Mouse (Mus musculus) adrenal gland, adult 2 months (tissue): ENCODE data around the gene Rnf186. TPM values are rescaled to one million over a fixed set of nuclear protein-coding genes. Genes with fewer than 3 reads are reported as not detected.

Experiments
- DNase-seq: peaks from one replicate; pipeline ENCODE4 v3.0.0; 2021
- long read RNA-seq: library from polyadenylated mRNA; stranded (forward); transcript quantifications from one replicate; pipeline ENCODE4 v2.0.0, GENCODE M21; 2021
- polyA plus RNA-seq: library from polyadenylated mRNA; depleted of rRNA; stranded (reverse); fragments of >200 nt; gene quantifications from 2 replicates; pipeline ENCODE4 v1.2.3, GENCODE M21; 2012; rRNA removed
- total RNA-seq, 2 experiments: library from RNA; stranded (reverse); gene quantifications; 2 replicates each; pipeline ENCODE4 v1.2.3; 2021

Rnf186 gene
- not detected for total RNA-seq
- 0.10 TPM in 1 of 2 replicates, not detected in the other for polyA plus RNA-seq
- long read RNA-seq = 0 reads

DNA sequence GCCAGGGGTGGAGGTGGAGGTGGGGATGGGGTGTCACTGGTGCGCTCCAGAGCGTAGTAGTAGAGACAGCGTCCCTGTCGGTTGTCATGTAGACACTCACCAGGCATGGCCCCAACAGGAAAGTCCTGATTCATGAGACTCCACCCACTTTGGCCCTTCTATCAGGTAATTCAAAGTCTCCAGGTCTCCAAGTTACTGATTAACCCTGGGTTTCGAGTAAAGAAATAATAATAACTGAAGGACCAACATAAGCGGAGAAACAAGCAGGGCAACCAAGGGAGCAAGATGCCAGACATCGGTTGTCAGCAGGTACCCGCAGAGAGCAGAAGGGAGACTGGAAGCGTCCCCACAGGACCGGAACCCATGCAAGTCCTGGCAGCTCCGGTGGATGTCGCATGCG lies at the start of gene Rnf186:
TSS of gene Rnf186 (plus strand) at position 247 of the 400 bp plus-strand sequence.
- no peak for DNase-seq

DNA sequence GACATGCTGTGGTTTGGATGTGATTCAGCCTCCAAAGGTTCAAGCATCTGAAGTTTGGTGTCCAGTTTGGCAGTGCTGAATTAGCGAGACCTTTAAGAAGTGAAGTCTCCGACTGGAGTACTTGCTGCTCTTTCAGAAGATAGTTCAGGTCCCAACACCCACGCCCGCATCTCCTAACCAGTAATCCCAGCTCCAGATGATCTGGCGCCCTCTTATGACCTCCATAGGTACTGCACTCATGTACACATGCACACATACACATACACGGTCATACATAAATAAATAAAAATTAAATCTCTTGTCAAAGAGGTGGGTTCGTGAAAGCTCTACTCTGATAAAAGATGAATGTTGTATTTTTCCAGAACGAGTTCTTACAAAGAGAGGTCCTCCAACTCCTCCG lies 49.6 kb upstream of the Rnf186 start:
- DNase-seq = no peak

DNA sequence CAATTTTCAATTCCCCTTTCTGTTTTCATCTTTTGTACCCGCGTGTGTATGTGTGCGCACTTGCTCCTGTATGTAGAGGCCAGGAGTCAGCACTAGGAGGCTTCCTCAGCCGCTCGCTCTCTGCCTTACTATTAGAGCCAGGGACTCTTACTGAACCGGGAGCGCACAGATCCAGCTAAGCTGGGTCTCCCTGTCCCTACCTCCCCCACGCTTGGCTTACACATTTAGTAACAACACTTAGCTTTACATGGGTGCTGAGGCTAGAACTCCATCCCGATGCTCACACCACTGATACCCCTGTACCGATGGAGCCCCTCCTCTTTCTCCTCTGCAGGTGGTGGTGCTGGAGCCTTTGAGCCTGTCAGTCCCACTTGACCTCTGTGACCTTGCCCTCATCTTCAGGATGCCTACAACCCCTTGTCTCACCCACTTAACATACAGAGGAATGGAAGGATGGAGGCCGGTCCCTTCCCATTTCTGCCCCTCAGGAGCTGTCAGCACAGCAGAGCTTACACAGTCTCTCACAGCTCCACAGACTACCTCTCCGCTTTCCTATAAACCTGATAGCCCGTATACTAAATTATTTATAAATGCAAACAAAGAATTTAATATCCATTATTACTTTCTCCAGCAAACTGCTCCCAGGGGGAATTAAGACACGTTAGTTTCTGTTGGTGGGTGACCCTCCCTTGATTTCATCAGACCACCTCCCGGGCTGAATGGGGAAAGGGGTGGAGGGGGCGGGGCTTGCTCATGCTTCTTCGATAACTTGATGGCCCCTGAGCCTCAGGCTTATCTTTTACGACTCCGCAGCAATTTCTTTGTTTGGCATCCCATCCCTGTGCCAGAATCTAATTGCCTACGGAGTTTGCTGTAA lies 45.4 kb upstream of the Rnf186 start:
- DNase-seq = no peak

DNA sequence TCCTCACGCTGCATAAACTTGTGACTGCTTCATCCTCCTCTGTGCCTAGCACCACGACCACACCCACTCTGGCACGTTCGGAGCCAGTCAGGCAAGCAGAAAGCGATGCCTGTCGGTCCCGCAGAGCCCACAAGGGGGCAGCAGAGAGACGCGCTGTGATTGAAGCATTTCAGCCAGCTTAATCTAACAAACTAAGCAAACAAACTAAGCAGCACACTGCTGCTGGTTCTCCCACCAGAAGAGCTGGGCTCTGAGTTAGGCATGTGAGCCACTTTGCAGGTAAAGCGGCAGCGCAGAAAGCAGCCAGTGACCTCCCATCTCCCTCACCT lies 44.8 kb upstream of the Rnf186 start:
- DNase-seq = peak; percentile 93

DNA sequence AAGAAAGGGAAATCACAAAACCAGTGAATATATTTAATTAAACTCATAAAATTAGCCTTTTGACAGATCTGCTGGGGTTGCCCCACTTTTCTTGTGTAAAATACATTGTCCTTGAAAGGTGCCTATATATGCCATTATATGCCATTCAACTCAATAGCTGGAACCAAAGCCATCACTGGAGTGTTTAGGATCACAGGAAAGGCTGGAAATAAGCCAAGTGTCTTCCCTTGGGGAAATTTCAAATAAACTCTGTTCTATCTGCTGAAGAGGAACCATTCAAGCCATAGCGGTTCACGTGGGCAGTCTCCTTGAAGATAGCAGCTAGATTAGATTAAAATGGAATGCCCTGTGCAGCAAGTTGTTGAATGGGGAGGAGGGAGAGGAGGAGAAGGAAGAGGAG lies 41.4 kb upstream of the Rnf186 start:
- DNase-seq = no peak

DNA sequence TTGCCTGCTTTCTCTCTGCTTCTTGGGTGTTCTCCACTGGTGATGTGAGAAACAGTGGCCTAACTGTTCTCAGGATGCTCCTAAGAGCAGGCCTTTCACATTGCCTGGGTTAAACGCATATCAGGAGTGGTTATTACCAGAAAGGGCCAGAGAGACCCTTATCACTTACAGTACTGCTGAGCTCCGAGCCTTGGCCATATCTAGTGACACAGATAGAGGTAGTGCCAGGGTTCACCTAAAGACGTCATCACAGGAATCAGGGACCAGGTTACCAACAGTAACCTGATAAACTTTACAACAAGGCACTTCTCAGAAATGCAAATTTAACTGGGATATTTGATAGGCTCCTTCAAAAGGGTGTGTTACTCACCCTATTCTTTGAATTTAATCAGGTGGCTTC lies 33.0 kb upstream of the Rnf186 start:
- no peak for DNase-seq

DNA sequence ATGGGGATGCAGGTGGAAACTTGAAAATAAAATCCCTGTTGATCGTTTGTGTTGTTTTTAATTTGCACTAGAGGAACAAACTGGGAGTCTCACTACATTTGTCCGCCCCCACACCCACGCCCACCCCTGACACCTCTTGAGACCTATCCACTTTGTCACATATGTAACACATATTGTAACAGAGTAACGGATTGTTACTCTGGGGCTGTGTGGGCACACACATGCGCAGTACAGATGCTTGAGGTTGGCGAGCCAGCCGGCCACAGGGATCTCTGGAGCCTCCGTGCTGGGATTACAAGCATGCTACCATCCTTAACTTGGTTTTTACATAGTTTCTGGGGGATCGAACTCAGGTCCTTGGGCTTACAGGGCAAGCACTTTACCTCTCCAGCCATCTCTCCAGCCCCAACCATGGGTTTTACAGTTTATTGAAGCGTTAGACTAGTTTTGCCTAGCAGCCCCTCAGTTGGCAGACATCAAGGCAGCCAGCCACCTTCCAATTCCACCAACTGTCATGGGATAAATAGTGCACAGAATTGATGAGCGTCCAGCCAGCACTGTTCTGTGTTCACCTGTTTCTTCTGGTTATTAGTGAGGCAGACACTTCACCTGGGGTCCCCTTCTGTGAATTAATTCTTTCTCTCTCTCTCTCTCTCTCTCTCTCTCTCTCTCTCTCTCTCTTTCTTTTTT lies 32.3 kb upstream of the Rnf186 start:
- no peak for DNase-seq

DNA sequence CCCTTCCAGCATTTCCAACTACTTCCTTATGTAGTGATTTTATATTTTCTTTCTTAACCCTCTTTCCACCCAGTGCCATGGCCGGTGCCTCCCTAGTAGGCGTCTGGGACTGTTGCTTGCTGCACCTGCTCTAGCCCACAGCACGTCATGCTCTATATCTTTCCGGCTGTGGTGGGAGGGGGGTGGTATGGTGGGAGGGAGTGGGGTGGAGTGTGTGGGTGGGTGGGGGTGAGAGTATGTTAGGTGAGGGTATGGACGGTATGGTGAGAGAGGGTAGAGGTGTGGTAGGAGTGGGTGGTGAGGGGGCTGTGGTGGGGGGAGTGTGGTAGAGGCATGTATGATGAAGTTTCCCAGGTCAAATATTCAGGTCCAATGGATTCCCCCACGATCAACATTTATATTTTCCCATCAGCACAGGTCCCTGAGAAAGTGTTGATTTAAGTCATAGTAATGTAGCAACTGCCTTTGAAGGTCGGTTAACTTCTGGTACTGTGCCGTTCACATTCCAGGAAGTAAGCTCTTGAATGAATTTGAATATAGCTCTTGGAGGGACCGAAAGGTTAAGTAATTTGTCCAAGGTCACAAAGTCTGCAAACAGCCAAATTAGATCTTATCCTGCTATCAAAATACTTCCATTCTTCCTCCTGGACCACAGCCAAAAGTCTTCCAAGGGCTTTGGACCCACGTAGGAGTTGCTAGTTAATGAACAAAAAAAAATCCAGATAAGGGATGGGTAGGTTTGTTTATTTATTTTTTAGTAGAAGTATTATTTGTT lies 28.2 kb upstream of the Rnf186 start:
- DNase-seq = no peak

DNA sequence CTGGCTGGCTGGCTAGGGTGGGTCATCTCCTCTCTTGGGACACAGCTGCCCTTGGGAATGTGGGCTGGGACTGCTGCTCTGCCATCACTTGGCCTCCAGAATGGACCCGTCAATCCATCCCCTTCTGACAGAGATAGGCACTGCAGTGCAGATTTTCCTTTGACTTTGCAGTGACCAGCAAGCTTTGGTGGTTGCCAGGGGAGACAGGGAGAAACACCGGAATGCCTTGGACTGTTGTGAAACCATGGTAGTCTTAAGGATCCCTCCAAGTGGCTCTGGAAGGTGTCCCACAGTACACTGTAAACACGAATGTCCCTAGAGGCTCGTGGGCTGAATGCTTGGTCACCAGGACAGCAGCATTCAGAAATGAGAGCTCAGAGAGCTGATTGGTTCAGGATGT lies 27.4 kb upstream of the Rnf186 start:
- DNase-seq = no peak

DNA sequence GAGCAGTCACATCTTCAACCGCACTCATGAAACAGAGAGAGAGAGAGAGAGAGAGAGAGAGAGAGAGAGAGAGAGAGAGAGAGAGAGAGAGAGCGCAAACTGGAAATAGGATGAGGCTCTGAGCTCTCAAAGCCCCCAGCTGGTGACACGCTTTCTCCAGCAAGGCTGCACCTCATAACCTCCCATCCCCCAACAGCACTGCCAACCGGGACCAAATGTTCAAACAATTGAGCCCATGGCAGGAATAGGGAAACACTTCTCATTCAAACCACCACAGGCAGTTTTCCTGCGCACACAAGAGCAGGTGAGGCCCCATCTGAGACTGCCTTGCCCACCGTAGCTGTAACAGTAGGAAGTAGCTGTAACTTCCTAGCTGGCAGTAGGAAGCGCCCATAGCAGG lies 25.5 kb upstream of the Rnf186 start:
- no peak for DNase-seq

DNA sequence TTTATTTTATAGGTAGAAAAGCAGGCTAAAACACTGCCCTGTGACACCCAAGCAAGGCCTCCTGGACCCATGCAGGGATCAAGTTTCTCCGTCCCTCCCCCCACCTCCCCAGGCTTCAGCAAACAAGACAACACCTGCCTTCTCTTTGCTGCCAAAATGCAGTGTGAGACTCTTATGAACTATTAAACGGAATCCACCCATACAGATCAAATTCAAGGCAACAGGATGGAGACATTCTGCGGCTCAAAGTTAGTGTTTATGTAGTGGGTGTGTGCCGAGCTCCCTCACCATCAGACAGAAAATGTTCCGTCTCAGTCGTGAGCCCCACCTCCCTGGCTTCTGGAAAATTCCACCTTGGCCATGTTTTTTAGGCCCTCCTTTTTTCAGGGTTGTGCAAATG lies 24.9 kb upstream of the Rnf186 start:
- no peak for DNase-seq

DNA sequence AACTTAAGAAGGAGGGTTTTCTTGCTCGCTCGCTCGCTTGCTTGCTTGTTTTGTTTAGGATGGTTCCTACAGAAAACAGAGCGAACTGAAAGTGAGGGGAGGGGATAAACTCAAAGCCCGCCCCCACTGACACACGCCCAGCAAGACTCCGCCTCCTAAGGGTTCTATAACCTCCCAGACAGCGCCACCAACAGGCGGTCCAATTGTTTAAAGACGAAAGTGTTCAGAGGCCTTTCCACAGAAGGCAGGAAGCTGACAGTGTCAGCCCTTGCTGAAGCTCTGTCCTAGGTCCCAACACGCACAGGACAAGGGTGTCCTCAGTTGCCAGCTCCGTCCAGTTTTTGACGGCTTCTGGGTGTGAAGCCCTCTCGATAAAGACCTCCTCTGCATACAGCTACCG lies 23.2 kb upstream of the Rnf186 start:
- peak; percentile 74 for DNase-seq

DNA sequence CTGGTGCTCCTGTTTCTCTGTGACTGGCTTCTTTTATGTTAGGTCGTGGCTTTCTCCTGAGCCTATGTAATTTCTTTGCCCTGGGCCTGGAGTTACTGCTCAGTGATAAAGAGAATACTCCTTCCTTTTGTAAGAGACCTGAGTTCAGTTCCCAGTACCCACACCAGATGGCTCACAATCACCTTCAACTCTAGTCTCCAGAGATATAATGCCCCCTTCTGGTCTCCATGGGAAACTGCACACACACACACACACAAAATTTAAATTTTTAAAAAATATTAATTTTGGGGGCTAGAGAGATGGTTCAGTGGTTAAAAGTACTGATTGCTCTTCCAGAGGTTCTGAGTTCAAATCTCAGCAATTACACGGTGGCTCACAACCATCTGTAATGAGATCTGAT lies 18.7 kb upstream of the Rnf186 start:
- no peak for DNase-seq

DNA sequence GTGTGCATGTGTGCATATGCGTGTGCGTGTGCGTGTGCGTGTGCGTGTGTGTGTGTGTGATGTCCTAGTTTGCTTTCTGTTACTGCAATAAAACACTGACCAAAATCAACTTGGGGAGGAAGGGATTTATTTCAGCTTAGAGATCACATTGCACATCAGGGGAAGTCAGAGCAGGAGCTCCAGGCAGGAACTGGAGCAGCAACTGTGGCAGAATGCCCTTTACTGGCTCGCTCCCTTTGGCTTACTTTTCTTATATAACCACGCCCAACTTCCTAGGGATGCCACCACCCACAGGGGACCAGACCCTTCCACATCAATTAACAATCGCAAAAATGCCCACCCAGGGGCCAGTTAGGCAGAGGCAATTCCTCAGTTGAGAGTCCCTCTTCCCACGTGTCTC lies 8.3 kb upstream of the Rnf186 start:
- no peak for DNase-seq

DNA sequence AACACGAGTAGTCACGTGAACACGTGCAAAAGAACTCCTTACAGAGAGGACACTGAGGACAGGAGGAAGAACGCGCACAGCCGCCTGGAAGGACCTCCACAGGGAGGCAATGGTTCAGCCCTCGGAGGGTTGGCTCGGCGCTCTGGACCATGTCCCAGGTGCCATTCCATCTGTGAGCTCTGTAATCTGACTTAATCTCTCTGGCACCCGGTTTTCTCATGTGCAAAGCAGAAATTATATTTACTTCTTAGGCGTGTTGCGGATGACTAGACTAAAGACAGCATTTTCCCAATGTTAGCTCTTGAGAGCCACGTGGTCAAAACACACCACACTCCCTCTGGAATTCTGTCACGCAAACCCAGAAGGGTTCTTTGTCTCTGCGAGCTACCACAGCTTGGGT lies 7.8 kb upstream of the Rnf186 start:
- DNase-seq = no peak

DNA sequence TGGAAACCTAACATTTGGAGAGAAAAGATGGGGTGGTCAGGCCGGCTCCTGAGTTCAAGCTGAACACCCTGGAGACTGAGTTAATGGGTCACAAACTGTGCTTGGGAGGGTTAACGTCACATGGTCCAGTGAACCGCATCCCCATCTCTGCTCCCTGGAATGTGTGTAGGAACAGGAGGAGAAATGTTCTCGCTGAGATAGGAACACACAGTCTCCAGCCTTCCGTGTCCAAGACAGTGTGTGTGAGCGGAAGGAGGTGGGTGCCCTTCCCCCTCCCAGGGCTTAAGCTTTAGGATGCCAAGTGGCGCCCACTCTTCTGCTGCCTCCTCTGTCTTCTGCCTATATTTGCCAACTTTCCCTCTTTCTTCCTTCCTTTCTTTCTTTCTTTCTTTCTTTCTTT lies 7.0 kb upstream of the Rnf186 start:
- DNase-seq = no peak

DNA sequence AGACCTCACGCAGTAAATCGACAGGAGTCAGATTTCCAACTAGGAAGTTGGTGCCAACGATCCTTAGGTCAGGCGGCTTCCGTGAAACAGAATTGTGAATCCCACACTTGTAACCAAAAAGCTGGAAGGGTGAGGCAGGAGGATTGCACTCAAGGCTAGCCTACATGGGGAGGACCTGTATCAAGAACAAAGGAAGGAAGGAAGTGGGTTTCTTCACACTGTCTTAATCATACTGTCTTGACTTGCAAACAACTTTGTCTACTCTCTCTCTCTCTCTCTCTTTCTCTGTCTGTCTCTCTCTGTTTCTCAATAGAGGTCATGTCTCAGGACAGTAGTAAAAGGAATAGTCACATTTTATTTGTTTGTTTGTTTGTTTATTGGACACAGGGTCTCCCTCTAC lies 4.2 kb upstream of the Rnf186 start:
- no peak for DNase-seq

DNA sequence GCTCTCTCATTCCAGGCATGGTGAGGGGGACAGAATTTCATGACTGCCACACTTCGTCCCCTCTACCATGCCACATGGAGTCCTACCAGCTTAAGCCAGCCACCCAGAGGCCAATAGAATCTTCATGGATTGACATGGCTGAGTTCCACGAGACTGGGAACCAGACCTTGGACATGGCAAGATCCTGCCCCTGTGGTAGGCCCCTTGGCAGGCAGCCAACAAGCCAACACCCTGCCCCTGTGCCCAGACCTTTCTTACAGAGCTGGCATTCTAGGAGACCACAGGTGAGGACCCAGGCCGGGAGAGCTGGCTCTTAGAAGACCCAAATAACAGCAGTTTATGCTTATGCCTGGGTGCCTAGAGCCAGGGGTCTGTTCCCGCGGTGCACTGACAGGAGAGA lies 1.0 kb upstream of the Rnf186 start:
- DNase-seq = no peak

DNA sequence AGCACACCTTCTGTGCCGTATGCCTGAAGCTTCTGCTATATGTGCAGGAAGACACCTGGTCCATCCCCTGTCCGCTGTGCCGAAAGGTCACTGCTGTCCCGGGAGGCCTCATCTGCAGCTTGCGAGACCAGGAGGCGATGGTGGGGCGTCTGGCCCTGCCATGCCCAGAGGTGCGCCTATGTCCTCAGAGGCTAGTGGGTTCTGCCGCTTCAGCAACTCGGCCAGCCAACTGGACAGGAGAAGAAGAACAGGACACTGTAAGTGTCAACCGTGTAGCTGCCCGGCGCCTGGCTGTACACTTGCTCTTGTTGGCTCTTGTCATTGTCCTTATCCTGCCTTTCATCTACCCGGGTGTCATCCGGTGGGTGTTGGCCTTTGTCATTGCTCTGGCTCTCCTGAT lies 573 bp downstream of the Rnf186 start:
- no peak for DNase-seq

DNA sequence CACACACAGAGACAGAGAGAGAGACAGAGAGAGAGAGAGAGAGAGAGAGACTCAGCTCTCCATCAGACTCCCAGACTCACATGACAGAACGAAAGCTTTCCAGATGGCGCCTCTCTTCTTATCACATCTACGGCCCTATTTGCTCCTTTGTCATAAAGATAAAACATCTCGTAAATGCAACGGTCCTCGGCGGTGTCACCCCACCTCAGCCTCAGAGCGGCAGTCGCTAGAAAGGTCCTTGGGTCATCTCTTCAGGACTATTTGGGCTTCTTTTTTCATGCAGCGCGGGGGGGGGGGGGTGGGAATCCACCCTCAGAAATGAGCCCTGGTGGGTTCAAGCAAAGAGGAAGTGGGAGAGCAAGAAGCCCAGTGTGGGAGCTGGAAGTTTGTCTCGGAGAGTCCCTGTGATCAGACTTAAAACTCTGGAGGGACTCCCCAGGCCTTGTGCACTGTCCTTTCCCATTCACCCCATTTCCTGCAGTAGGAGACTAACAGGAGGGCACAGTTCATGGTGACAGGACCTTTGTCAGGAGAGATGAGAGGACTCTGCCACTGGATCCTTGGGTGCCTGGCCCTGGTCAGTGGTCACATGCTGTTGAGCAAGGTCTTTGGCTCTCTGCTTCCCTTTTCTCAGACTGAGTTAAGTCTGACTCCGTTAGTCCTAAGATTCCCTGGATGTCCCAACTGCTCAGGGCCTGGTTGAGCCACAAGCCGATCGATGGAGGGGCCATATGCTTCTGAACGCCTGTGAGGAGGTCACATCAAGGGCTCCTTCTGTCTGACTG lies 2.1 kb downstream of the Rnf186 start:
- DNase-seq = peak; percentile 53

DNA sequence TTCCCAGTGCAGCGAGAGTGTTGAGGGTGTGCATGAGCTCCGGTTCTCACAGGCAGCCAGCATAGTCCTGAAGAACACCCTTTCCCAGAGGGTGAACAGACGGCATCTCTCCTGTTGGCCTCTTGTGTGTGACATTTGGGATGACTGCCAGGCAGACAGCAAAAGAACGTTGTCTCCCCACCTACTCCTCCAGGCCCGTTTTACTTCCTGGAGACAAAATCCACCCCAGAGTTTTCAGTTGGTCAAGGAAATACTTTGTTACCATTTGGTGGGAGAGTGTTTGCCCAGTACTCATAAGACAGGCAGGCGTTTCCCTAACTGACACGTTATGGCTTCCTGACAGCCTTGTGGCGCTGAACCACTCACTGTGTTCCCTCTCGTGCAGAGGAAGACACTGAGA lies 2.8 kb downstream of the Rnf186 start:
- DNase-seq = no peak

DNA sequence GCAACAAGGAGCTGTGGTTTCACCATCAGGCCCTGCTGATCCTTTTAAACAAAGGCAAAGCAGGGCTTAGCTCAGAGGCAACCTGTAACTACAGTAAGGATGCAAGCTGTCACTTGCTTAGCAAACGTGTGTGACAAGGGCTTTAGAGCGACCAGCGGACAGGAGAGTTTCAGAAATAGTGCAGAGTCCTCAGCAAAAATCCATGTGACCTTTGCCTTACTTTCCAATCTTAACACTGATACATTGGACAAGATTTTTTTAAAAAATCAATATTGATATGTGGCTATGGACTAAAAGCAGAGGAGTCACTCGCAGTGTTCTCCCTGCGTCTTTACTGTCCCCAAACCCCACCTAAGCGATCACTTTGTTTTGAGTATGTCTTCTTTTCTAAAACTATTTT lies 4.5 kb downstream of the Rnf186 start:
- DNase-seq = no peak
